Mouse (Mus musculus) intestine, postnatal 0 days (tissue): ENCODE data around the gene Nhp2. TPM values are rescaled to one million over a fixed set of nuclear protein-coding genes. Genes with fewer than 3 reads are reported as not detected.

Experiments
- ATAC-seq: fragments of 200-750 bp; cut with Nextera tagmentation; 2 replicates; pipeline ENCODE4 v1.8.0; 2017; ENCODE audit warnings: mild to moderate bottlenecking, moderate TSS enrichment, moderate library complexity
- H3K27ac ChIP-seq: fragments of 300-500 bp; sonication (generic); 2 replicates; pipeline ENCODE4 v1.5.1; 2014; ENCODE audit warnings: mild to moderate bottlenecking, low read depth, low read length, moderate library complexity
- H3K27me3 ChIP-seq: fragments of 300-500 bp; sonication (generic); replicated peaks from 2 replicates; pipeline ENCODE4 v1.6.1; 2014; ENCODE audit warnings: low read length, mixed read lengths; ENCODE audit not compliant: control insufficient read depth, insufficient read depth
- H3K36me3 ChIP-seq: fragments of 300-500 bp; sonication (generic); 2 replicates; pipeline ENCODE4 v1.6.1; 2014; ENCODE audit warnings: mild to moderate bottlenecking, moderate library complexity; ENCODE audit not compliant: control insufficient read depth, insufficient read depth
- H3K4me1 ChIP-seq: fragments of 300-500 bp; sonication (generic); replicated peaks from 2 replicates; pipeline ENCODE4 v1.6.1; 2014; ENCODE audit warnings: antibody characterized with exemption, low read length, mixed read lengths; ENCODE audit not compliant: control insufficient read depth, insufficient read depth
- H3K4me2 ChIP-seq: fragments of 300-500 bp; sonication (generic); replicated peaks from 2 replicates; pipeline ENCODE4 v1.6.1; 2014; ENCODE audit warnings: low read depth, mild to moderate bottlenecking, moderate library complexity
- H3K4me3 ChIP-seq: fragments of 300-500 bp; sonication (generic); 2 replicates; pipeline ENCODE4 v1.5.1; 2014; ENCODE audit warnings: low read depth, low read length
- H3K9ac ChIP-seq: fragments of 300-500 bp; sonication (generic); 2 replicates; pipeline ENCODE4 v1.6.1; 2014; ENCODE audit warnings: mild to moderate bottlenecking, low read depth, low read length
- H3K9me3 ChIP-seq: fragments of 300-500 bp; sonication (generic); 2 replicates; pipeline ENCODE4 v1.6.1; 2016; ENCODE audit warnings: mixed run types; ENCODE audit not compliant: control insufficient read depth
- CTCF ChIP-seq: sonication (generic); IDR thresholded peaks from 2 replicates; pipeline ENCODE4 v1.5.1; 2016; ENCODE audit warnings: low read depth, mild to moderate bottlenecking, control low read depth, antibody characterized with exemption, moderate library complexity
- WGBS: fragments of 180-500 bp; shearing (Covaris S2); extraction: QIAGEN DNeasy Blood & Tissue Kit; methylation state at CpG from one replicate; pipeline ENCODE4 v1.1.7; 2014; 5-methylcytosine and 5-hydroxymethylcytosine counted together
- polyA plus RNA-seq: library from polyadenylated mRNA; unstranded; fragments of >200 nt; fragmentation: Nextera tagmentation; extraction: Ambion mirVana; gene quantifications from 2 replicates; pipeline ENCODE4 v1.2.1, GENCODE M21; 2015

Gene Nhp2
- polyA plus RNA-seq, 1 experiment from 2014 or later = 101 TPM

- no peaks in the 10 kb centered on the region for H3K9me3 ChIP-seq
- H3K9ac ChIP-seq = no peak overlapping the region
- peaks cover 4% of the 10 kb centered on the region for H3K36me3 ChIP-seq
- H3K4me1 ChIP-seq = peaks cover 3% of the 10 kb centered on the region; the same call in 1 of the 2 replicates
- no peaks in the 10 kb centered on the region for H3K27me3 ChIP-seq
- H3K27ac ChIP-seq = no peak overlapping the region
- 1% methylated on average over 4 of the region's 4 CpGs for WGBS
- peak; percentile 90 for TF ChIP-seq CTCF
- no peak overlapping the region for H3K4me3 ChIP-seq
- no peak for ATAC-seq
- no peak overlapping the region for H3K4me2 ChIP-seq
Observed at GRCm38 (mm10) chr11:51617693-51618092, 1.8 kb upstream of the Nhp2 start.

- Histone ChIP-seq H3K9ac (0 out of 2 replicates have a peak overlapping the region, but pooled peaks have one; percentile 22), H3K4me2 (peak overlapping the region; percentile 85), H3K36me3 (peaks cover 16% of the 10 kb centered on the region), H3K9me3 (no peaks in the 10 kb centered on the region), H3K27ac (peak overlapping the region; percentile 67; the same call in 1 of the 2 replicates), H3K27me3 (no peaks in the 10 kb centered on the region), H3K4me3 (peak overlapping the region; percentile 28), H3K4me1 (peaks cover 3% of the 10 kb centered on the region; the same call in 1 of the 2 replicates)
- TF ChIP-seq CTCF = no peak
- ATAC-seq = peak; percentile 44
- 44% methylated on average over 8 of the region's 8 CpGs for WGBS
Observed at GRCm38 (mm10) chr11:51618894-51619408, 584 bp upstream of the Nhp2 start.

- Histone ChIP-seq H3K36me3 (peaks cover 28% of the 10 kb centered on the region), H3K27me3 (no peaks in the 10 kb centered on the region), H3K9me3 (no peaks in the 10 kb centered on the region), H3K9ac (peak overlapping the region; percentile 66), H3K27ac (peak overlapping the region; percentile 68; the same call in 1 of the 2 replicates), H3K4me2 (peak overlapping the region; percentile 85), H3K4me3 (peak overlapping the region; percentile 70), H3K4me1 (no peaks in the 10 kb centered on the region)
- 0% methylated on average over 11 of the region's 11 CpGs for WGBS
- ATAC-seq = no peak
- no peak for TF ChIP-seq CTCF
Observed at GRCm38 (mm10) chr11:51620084-51620483, 549 bp downstream of the Nhp2 start.

- no peaks in the 10 kb centered on the region for H3K9me3 ChIP-seq
- no peak overlapping the region for H3K27ac ChIP-seq
- no peak overlapping the region for H3K4me2 ChIP-seq
- peaks cover 44% of the 10 kb centered on the region for H3K36me3 ChIP-seq
- no peak for TF ChIP-seq CTCF
- H3K27me3 ChIP-seq = no peaks in the 10 kb centered on the region
- H3K4me3 ChIP-seq = no peak overlapping the region
- ATAC-seq = no peak
- H3K4me1 ChIP-seq = no peaks in the 10 kb centered on the region
- H3K9ac ChIP-seq = no peak overlapping the region
- 93% methylated on average over 2 of the region's 2 CpGs for WGBS
Observed at GRCm38 (mm10) chr11:51621776-51622175, 2.2 kb downstream of the Nhp2 start.

GRCm38 (mm10) chr11:51622971-51623491, 3.5 kb downstream of the Nhp2 start:
- ATAC-seq = no peak
- Histone ChIP-seq H3K4me3 (no peak overlapping the region), H3K27me3 (no peaks in the 10 kb centered on the region), H3K27ac (no peak overlapping the region; the same call in 1 of the 2 replicates), H3K4me1 (no peaks in the 10 kb centered on the region), H3K9me3 (no peaks in the 10 kb centered on the region), H3K9ac (no peak overlapping the region), H3K36me3 (peaks cover 45% of the 10 kb centered on the region), H3K4me2 (no peak overlapping the region)
- no peak for TF ChIP-seq CTCF
- 87% methylated on average over 7 of the region's 7 CpGs for whole genome bisulfite sequencing

GRCm38 (mm10) chr11:51625187-51625820, 5.8 kb downstream of the Nhp2 start:
- no peak overlapping the region for H3K4me2 ChIP-seq
- H3K27me3 ChIP-seq = no peaks in the 10 kb centered on the region
- TF ChIP-seq CTCF = no peak
- no peak for ATAC-seq
- no peaks in the 10 kb centered on the region for H3K9me3 ChIP-seq
- no peak overlapping the region for H3K4me3 ChIP-seq
- no peaks in the 10 kb centered on the region for H3K4me1 ChIP-seq
- H3K27ac ChIP-seq = no peak overlapping the region
- H3K36me3 ChIP-seq = peaks cover 45% of the 10 kb centered on the region
- H3K9ac ChIP-seq = no peak overlapping the region
- WGBS = 76% methylated on average over 5 of the region's 5 CpGs
